Mouse (Mus musculus) kidney, adult 10 weeks (tissue): ENCODE data around the gene Vil1. TPM values are rescaled to one million over a fixed set of nuclear protein-coding genes. Genes with fewer than 3 reads are reported as not detected.

ENCODE experiments used
- polyA plus RNA-seq: library from polyadenylated mRNA; stranded (reverse); fragments of 350-450 nt; fragmentation: Illumina TruSeq; extraction: RNeasy Lipid Tissue Mini Kit (QIAGEN cat#74804); gene quantifications from one replicate; pipeline ENCODE4 v1.2.3, GENCODE M21; 2014; ENCODE audit warnings: low read depth, low replicate concordance

Vil1 gene
- 29.1 TPM for polyA plus RNA-seq

DNA sequence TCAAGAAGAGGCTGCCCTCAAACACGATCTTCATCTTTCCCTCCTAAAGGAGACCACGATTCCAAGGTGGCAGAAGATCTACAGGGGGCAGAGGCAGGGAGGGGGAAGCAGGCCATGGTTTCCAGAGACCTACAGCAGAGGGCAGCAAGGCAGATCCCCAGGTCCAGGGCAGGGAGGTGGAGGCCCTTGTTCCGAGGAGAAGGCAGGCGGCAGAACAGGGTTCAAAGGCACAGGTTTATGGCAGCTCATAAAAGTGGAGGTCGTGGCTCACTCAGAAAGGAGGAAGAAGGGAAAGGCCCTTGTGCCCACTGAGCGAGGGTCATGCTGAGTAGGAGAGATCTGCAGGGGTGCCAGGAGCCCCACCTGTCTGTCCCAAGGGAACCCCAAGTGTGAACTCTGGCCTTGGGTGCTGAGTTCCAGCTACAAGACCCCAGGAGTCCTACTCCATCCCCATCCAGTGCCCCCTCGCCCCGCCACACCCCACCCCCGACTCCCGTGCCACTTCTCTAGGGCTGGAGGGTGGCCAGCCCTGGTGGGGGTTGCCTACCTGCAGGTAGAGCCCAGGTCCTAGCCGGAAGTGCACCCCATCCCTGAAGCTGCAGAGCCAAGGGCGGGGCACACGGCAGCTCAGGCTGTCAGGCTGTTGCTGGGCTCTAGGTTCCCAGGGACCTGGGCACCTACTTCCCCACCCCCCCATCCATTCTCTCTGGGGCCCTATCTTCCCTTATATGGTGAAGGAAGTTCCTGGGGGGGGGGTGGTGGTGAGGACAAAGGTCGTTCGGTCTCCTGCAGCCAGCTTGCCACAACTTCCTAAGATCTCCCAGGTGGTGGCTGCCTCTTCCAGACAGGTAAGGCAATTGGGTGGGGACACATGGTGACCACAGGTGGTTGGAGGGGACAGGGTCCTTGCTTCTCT is at the start of gene Vil1:
Vil1 (plus strand) TSS at position 788 of the 916 bp plus-strand sequence.

DNA sequence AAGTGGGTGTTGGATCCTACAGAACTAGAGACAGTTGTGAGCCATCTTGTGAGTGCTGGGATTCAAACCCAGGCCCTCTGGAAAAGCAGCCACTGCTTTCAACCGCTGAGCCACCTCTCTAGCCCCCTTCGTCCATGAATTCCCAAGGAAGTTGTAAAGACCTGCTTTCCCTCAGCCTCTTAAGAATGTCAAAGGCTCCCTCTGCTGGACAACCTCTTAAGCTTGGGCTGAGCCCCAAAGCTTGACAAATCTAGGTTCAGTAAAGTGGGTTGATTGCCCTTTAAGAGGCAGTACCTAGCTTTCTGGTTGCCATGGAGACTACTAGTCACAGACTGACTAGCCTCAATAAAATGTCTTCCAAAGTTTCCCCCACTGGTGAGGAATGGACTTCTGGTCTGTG is 47.4 kb upstream of the Vil1 start, which contains the start of gene Catip:
Catip (plus strand) TSS at position 297 of the 400 bp plus-strand sequence.

GRCm38 (mm10) chr1:74374980-74375379 is 34.2 kb upstream of the Vil1 start, which contains the start of gene Slc11a1:
Gene Slc11a1, plus strand, starts transcription at chr1:74375195.

GRCm38 (mm10) chr1:74390924-74391748 is 18.0 kb upstream of the Vil1 start, which contains the start of gene Ctdsp1:
Gene Ctdsp1, plus strand, starts transcription at chr1:74391509.

Other genes with a start within 250 kb of the Vil1 start
- gene Cxcr1, start 214.7 kb upstream of the Vil1 start, polyA plus RNA-seq, result not detected
- gene Arpc2, start 173.3 kb upstream of the Vil1 start, polyA plus RNA-seq, result 381 TPM
- not detected for gene Gpbar1, start 130.8 kb upstream of the Vil1 start, polyA plus RNA-seq
- gene Aamp, start 124.6 kb upstream of the Vil1 start, polyA plus RNA-seq, result 4.0 TPM
- 4.9 TPM for gene Pnkd, start 124.4 kb upstream of the Vil1 start, polyA plus RNA-seq
- 13.5 TPM for gene Tmbim1, start 103.8 kb upstream of the Vil1 start, polyA plus RNA-seq
- 0.28 TPM for gene Catip, start 47.3 kb upstream of the Vil1 start, polyA plus RNA-seq
- gene Slc11a1, start 34.2 kb upstream of the Vil1 start, polyA plus RNA-seq, result not detected
- gene Ctdsp1, start 17.9 kb upstream of the Vil1 start, polyA plus RNA-seq, result 19.7 TPM
- gene Cnot9, start 96.7 kb downstream of the Vil1 start, polyA plus RNA-seq, result 22.3 TPM
- gene Plcd4, start 133.5 kb downstream of the Vil1 start, polyA plus RNA-seq, result 5.7 TPM
- gene Usp37, start 134.9 kb downstream of the Vil1 start, polyA plus RNA-seq, result 12.9 TPM
- gene Zfp142, start 178.9 kb downstream of the Vil1 start, polyA plus RNA-seq, result 2.8 TPM
- gene Bcs1l, start 178.9 kb downstream of the Vil1 start, polyA plus RNA-seq, result 8.9 TPM
- 9.3 TPM for gene Rnf25, start 192.0 kb downstream of the Vil1 start, polyA plus RNA-seq
- 3.8 TPM for gene Stk36, start 192.1 kb downstream of the Vil1 start, polyA plus RNA-seq